Mouse (Mus musculus): ENCODE data around the gene Hsd3b7. TPM values are rescaled to one million over a fixed set of nuclear protein-coding genes. Genes with fewer than 3 reads are reported as not detected.
"Not testable (repeated sequence)": the region's sequence is repeated elsewhere in the genome, so short reads cannot be mapped to it uniquely, and the experiment has no call there.

The Hsd3b7 gene
- polyA plus RNA-seq, 1 experiment from 2014 or later: 22.0 TPM

- Histone ChIP-seq H3K4me1 (replicated peaks) (peaks cover 11% of the 10 kb centered on the region), H3K9me3 (replicated peaks) (no peaks in the 10 kb centered on the region), H3K4me3 (no peak overlapping the region), H3K9ac (no peak overlapping the region), H3K27me3 (peaks cover 10% of the 10 kb centered on the region; the same call in 1 of the 2 replicates), H3K4me2 (no peak overlapping the region), H3K27ac (0 out of 2 replicates have a peak overlapping the region, but pooled peaks have one; percentile 18), H3K36me3 (no peaks in the 10 kb centered on the region)
- ATAC-seq (replicated peaks; ENCODE audit: insufficient number of reproducible peaks, insufficient read depth, low FRiP score, low read depth): no peak
- WGBS: 53% methylated on average over 13 of the region's 13 CpGs
Measured at GRCm38 (mm10) chr7:127820836-127821509, 20.6 kb downstream of the Hsd3b7 start.

- 81% methylated on average over 3 of the region's 3 CpGs for WGBS
- Histone ChIP-seq H3K4me3 (no peak overlapping the region), H3K9ac (no peak overlapping the region), H3K4me1 (replicated peaks) (peaks cover 11% of the 10 kb centered on the region), H3K4me2 (no peak overlapping the region), H3K27ac (no peak overlapping the region), H3K9me3 (replicated peaks) (no peaks in the 10 kb centered on the region), H3K27me3 (peaks cover 10% of the 10 kb centered on the region; the same call in 1 of the 2 replicates), H3K36me3 (no peaks in the 10 kb centered on the region)
- no peak for ATAC-seq (replicated peaks; ENCODE audit: insufficient number of reproducible peaks, insufficient read depth, low FRiP score, low read depth)
Measured at GRCm38 (mm10) chr7:127822494-127822893, 22.1 kb downstream of the Hsd3b7 start.

- 0 out of 2 replicates have a peak, but pooled peaks cover 10% of the 10 kb centered on the region for H3K27me3 ChIP-seq
- 57% methylated on average over 7 of the region's 11 CpGs for WGBS
- H3K9ac ChIP-seq: peak overlapping the region; percentile 56; the same call in 1 of the 2 replicates
- ATAC-seq (replicated peaks; ENCODE audit: insufficient number of reproducible peaks, insufficient read depth, low FRiP score, low read depth): no peak
- H3K4me1 ChIP-seq (replicated peaks): peaks cover 11% of the 10 kb centered on the region
- H3K9me3 ChIP-seq (replicated peaks): no peaks in the 10 kb centered on the region
- H3K4me3 ChIP-seq: peak overlapping the region; percentile 53
- peak overlapping the region; percentile 74 for H3K4me2 ChIP-seq
- H3K27ac ChIP-seq: no peak overlapping the region
- no peaks in the 10 kb centered on the region for H3K36me3 ChIP-seq
Measured at GRCm38 (mm10) chr7:127823236-127824171, 23.1 kb downstream of the Hsd3b7 start.

DNA sequence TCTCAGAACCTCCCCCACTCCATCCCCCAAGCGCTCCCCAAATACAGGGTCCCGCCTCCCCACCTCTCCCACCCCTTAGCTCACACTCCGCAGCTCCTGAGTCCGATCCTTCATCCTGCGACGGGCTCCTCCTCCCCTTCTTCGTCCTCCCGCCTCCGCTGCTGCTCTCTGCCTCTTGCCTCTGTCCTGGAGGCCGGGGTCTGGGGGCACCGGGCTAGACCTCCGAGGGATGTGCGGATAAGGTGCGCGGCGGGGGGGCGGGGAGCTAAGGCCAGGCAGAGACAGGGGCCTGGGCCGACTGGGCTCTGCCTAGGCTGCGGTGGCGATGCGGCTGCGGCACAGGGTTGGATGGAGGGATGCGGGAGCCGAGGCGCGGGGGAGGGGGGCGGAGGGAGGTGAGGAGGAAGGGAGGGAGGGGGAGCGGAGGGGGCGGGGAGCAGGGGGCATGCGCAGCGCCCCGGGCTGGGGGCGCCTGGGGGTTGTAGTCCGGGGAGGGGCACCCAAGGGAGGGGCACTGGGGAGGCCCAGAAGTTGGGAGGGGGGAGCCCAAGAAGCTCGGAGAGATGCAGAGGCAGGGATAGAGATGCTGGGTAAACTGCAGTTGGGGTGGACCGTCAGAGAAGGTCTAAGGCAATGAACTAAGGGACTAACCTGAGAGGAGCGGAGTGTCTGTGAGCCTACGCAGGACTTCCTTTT, 23.9 kb downstream of the Hsd3b7 start, which contains the start of the genes Stx4a and Stx1b:
Gene Stx4a, plus strand, starts transcription at position 119 of the 696 bp plus-strand sequence.
Gene Stx1b, minus strand, starts transcription at position 374 of the 696 bp plus-strand sequence.
- Histone ChIP-seq H3K27ac (no peak within 1 kb of the TSS), H3K9ac (peak within 1 kb of the TSS; percentile 56; the same call in 1 of the 2 replicates), H3K9me3 (replicated peaks) (no peaks in the 10 kb centered on the region), H3K4me3 (peak within 1 kb of the TSS; percentile 53), H3K4me2 (peak within 1 kb of the TSS; percentile 74), H3K36me3 (no peaks in the 10 kb centered on the region), H3K4me1 (replicated peaks) (peaks cover 11% of the 10 kb centered on the region), H3K27me3 (0 out of 2 replicates have a peak, but pooled peaks cover 10% of the 10 kb centered on the region)
- WGBS: 5% methylated on average over 37 of the region's 38 CpGs
- peak; percentile 41; the same call in 1 of the 2 replicates for ATAC-seq (replicated peaks; ENCODE audit: insufficient number of reproducible peaks, insufficient read depth, low FRiP score, low read depth)

DNA sequence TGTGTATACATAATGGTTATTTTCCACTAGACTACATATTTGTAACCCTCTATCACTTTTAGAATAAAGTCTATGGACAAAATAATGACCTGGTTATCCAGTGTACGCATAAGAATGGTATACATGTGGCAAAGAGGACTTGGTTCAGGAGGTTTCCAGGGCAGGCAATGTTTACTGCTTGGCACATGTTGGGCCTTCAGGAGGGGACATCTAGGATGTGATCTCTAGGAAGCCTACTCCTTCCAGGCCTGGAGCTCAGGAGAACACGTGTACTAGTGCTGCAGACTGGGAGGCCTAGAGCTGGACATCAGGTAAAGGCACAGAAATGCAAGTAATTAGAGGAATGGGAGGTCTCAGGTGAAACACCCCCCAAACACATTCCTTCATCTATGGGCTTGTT, 35.1 kb downstream of the Hsd3b7 start:
- Histone ChIP-seq H3K4me2 (no peak overlapping the region), H3K9me3 (replicated peaks) (no peaks in the 10 kb centered on the region), H3K27ac (no peak overlapping the region), H3K27me3 (no peaks in the 10 kb centered on the region), H3K9ac (no peak overlapping the region), H3K4me1 (replicated peaks) (no peaks in the 10 kb centered on the region), H3K36me3 (no peaks in the 10 kb centered on the region), H3K4me3 (no peak overlapping the region)
- 79% methylated on average over 2 of the region's 2 CpGs for WGBS
- ATAC-seq (replicated peaks; ENCODE audit: insufficient number of reproducible peaks, insufficient read depth, low FRiP score, low read depth): no peak

DNA sequence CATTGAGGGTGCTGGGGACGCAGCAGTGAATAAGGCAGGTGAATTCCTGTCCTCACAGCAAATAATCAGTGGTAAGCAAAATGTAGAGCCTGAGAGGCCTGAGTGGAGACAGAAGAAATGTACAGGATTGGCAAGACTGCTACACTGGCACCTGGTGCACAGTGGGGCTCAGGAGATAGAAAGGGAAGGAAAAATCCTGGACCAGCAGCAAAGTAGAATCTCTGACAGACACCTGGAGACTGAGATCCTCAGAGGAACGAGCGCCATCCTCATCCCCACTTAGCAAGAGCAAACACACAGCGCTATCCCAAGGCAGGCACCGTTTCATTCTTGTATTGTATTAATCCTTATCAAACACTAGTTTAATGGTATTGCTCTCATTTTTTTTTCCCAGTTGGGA, 37.1 kb downstream of the Hsd3b7 start:
- H3K36me3 ChIP-seq: no peaks in the 10 kb centered on the region
- no peak overlapping the region for H3K4me2 ChIP-seq
- H3K27me3 ChIP-seq: no peaks in the 10 kb centered on the region
- no peak overlapping the region for H3K9ac ChIP-seq
- no peak overlapping the region for H3K27ac ChIP-seq
- no peaks in the 10 kb centered on the region for H3K9me3 ChIP-seq (replicated peaks)
- H3K4me1 ChIP-seq (replicated peaks): peaks cover 7% of the 10 kb centered on the region
- 87% methylated on average over 5 of the region's 5 CpGs for WGBS
- no peak for ATAC-seq (replicated peaks; ENCODE audit: insufficient number of reproducible peaks, insufficient read depth, low FRiP score, low read depth)
- H3K4me3 ChIP-seq: no peak overlapping the region

- not testable (repeated sequence) for H3K4me3 ChIP-seq; H3K9me3 ChIP-seq (replicated peaks); H3K4me2 ChIP-seq; ATAC-seq (replicated peaks; ENCODE audit: insufficient number of reproducible peaks, insufficient read depth, low FRiP score, low read depth); H3K27me3 ChIP-seq; H3K9ac ChIP-seq; H3K27ac ChIP-seq; H3K36me3 ChIP-seq
- H3K4me1 ChIP-seq (replicated peaks): peaks cover 12% of the 10 kb centered on the region
- 73% methylated on average over 4 of the region's 4 CpGs for WGBS
Measured at GRCm38 (mm10) chr7:127837878-127838277, 37.5 kb downstream of the Hsd3b7 start.

DNA sequence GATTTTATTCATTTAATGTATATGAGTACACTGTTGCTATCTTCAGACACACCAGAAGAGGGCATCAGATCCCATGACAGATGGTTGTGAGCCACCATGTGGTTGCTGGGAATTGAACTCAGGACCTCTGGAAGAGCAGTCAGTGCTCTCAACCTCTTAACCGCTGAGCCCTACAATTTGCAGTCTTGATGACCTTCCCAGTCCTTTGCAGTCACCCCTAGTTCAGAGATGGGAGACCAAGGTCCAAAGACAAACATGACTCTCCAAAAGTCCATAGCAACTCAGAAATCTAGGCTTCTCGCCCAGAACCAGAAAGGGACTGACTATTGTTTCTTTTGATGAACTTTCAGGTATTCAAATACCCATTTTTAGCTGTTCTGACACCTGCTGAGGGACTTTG, 39.6 kb downstream of the Hsd3b7 start:
- not testable (repeated sequence) for H3K9me3 ChIP-seq (replicated peaks); H3K27ac ChIP-seq; ATAC-seq (replicated peaks; ENCODE audit: insufficient number of reproducible peaks, insufficient read depth, low FRiP score, low read depth); H3K9ac ChIP-seq; H3K4me3 ChIP-seq; H3K27me3 ChIP-seq; H3K4me2 ChIP-seq
- H3K36me3 ChIP-seq: peaks cover 18% of the 10 kb centered on the region
- 76% methylated on average over 2 of the region's 2 CpGs for WGBS
- H3K4me1 ChIP-seq (replicated peaks): peaks cover 14% of the 10 kb centered on the region

GRCm38 (mm10) chr7:127840886-127841285, 40.5 kb downstream of the Hsd3b7 start:
- H3K27ac ChIP-seq: peak overlapping the region; percentile 96
- H3K4me1 ChIP-seq (replicated peaks): peaks cover 14% of the 10 kb centered on the region
- H3K9me3 ChIP-seq (replicated peaks): no peaks in the 10 kb centered on the region
- H3K27me3 ChIP-seq: no peaks in the 10 kb centered on the region
- WGBS: 5% methylated on average over 15 of the region's 15 CpGs
- peak overlapping the region; percentile 92 for H3K4me2 ChIP-seq
- H3K36me3 ChIP-seq: peaks cover 18% of the 10 kb centered on the region
- H3K4me3 ChIP-seq: peak overlapping the region; percentile 94
- peak overlapping the region; percentile 90 for H3K9ac ChIP-seq
- no peak for ATAC-seq (replicated peaks; ENCODE audit: insufficient number of reproducible peaks, insufficient read depth, low FRiP score, low read depth)

DNA sequence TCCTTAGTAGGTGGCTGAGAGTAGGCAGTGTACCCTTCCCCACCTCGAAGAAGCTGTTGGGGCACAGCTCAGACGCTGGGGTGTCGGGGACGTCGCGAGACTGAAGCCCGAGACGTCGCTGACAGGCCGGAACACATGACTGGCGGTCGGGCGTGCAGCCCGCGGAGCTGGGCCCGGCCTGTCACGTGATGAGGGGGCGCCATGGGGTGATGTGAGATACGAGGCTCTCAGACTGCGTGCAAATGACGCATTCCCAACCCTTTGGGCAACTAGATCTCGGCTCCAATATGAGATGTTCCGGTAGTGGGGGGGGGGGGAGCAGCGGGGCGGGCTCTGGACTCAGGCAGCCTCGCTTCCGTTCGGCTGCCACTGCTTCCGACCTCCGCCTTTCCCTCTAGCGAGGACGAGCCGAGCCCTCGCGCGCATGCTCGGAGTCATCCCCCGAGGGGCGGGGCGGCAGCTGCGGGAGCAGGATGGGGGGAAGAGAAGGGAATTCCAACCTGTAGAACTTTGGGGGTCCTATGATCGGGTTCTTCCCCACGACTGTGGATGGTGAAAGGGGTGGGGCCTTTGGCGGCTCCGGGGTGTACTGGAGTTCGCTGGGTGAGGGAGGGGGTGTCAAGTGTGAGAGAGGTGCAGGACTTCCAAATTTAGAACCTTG, 41.1 kb downstream of the Hsd3b7 start:
- Histone ChIP-seq H3K27me3 (no peaks in the 10 kb centered on the region), H3K4me1 (replicated peaks) (peaks cover 14% of the 10 kb centered on the region), H3K9me3 (replicated peaks) (no peaks in the 10 kb centered on the region), H3K4me3 (peak overlapping the region; percentile 94), H3K36me3 (peaks cover 24% of the 10 kb centered on the region), H3K27ac (peak overlapping the region; percentile 96), H3K4me2 (peak overlapping the region; percentile 92), H3K9ac (peak overlapping the region; percentile 90)
- peak; percentile 91 for ATAC-seq (replicated peaks; ENCODE audit: insufficient number of reproducible peaks, insufficient read depth, low FRiP score, low read depth)
- under 1% methylated on average over 46 of the region's 46 CpGs for WGBS

Measured in heart, embryonic 15.5 days (tissue).